8 mouse cellular contexts compared by ENCODE assay signal in genomic region chr15:99456338-99456962, GRCm38 (mm10). TPM values are rescaled to one million over a fixed set of nuclear protein-coding genes. Genes with fewer than 3 reads are reported as not detected.
A peak's percentile ranks its signal among the peaks of the same experiment; 100 is the strongest.
DNase-seq lines count a peak whose midpoint lies in the region; ATAC-seq and TF ChIP-seq lines count a peak whose summit lies in the region.

No protein-coding gene starts in this region.

- H3K9me3 ChIP-seq in neural tube, embryonic 11.5 days (ENCODE audit: control insufficient read depth, low read length), result no peaks in the 10 kb centered on the region
- H3K9me3 ChIP-seq in intestine, embryonic 15.5 days, result no peaks in the 10 kb centered on the region
- H3K9me3 ChIP-seq in midbrain, embryonic 15.5 days, result no peaks in the 10 kb centered on the region

- DNase-seq in neural tube, embryonic 11.5 days (ENCODE audit: low spot score), result no peak
- DNase-seq in neural tube, embryonic 10.5 days (ENCODE audit: extremely low spot score, low spot score), result no peak
- DNase-seq in layer of hippocampus, postnatal 25 days (ENCODE audit: extremely low spot score in 1 of 2, low spot score in 1 of 2), result no peak
- DNase-seq in right cerebral cortex, postnatal 14 days, result no peak
- DNase-seq in adrenal gland, postnatal 14 days, result no peak

- no peak for ATAC-seq in neural tube, embryonic 11.5 days (ENCODE audit: insufficient read depth, low FRiP score, low TSS enrichment)
- no peak for ATAC-seq in intestine, embryonic 15.5 days
- no peak for ATAC-seq in midbrain, embryonic 15.5 days (replicated peaks)

- H3K27ac ChIP-seq in neural tube, embryonic 11.5 days (ENCODE audit: low read depth, low read length), result peak overlapping the region; percentile 76
- H3K27ac ChIP-seq in embryonic fibroblast, embryonic 13.5 days (ENCODE audit: insufficient read depth, low read length), result peak overlapping the region; percentile 42
- H3K27ac ChIP-seq in intestine, embryonic 15.5 days, result peak overlapping the region; percentile 93
- H3K27ac ChIP-seq in midbrain, embryonic 15.5 days, result peak overlapping the region; percentile 85

- H3K9ac ChIP-seq in neural tube, embryonic 11.5 days (ENCODE audit: low read length), result peak overlapping the region; percentile 72
- peak overlapping the region; percentile 71 for H3K9ac ChIP-seq in intestine, embryonic 15.5 days
- H3K9ac ChIP-seq in midbrain, embryonic 15.5 days, result peak overlapping the region; percentile 82

- TF ChIP-seq POLR2A in embryonic fibroblast, embryonic 13.5 days (IDR thresholded peaks at IDR 0.05; ENCODE audit: low read depth, low read length), result no peak

- no peaks in the 10 kb centered on the region for H3K27me3 ChIP-seq in neural tube, embryonic 11.5 days (ENCODE audit: control insufficient read depth, insufficient read depth, low read length)
- no peaks in the 10 kb centered on the region for H3K27me3 ChIP-seq in intestine, embryonic 15.5 days (replicated peaks)
- no peaks in the 10 kb centered on the region for H3K27me3 ChIP-seq in midbrain, embryonic 15.5 days (replicated peaks)

- peak overlapping the region; percentile 78 for H3K4me2 ChIP-seq in neural tube, embryonic 11.5 days (ENCODE audit: low read depth)
- peak overlapping the region; percentile 93 for H3K4me2 ChIP-seq in intestine, embryonic 15.5 days (replicated peaks)
- peak overlapping the region; percentile 89 for H3K4me2 ChIP-seq in midbrain, embryonic 15.5 days

- TF ChIP-seq CTCF in embryonic fibroblast, embryonic 13.5 days (IDR thresholded peaks at IDR 0.05; ENCODE audit: borderline replicate concordance, insufficient read depth, low read length), result no peak

- H3K4me3 ChIP-seq in neural tube, embryonic 11.5 days (ENCODE audit: low read depth, low read length), result peak overlapping the region; percentile 88
- H3K4me3 ChIP-seq in embryonic fibroblast, embryonic 13.5 days (ENCODE audit: insufficient read depth, low read length), result peak overlapping the region; percentile 81
- peak overlapping the region; percentile 87 for H3K4me3 ChIP-seq in intestine, embryonic 15.5 days (replicated peaks)
- H3K4me3 ChIP-seq in midbrain, embryonic 15.5 days, result peak overlapping the region; percentile 78

- H3K36me3 ChIP-seq in neural tube, embryonic 11.5 days (ENCODE audit: control insufficient read depth, insufficient read depth, low read length), result peaks cover 2% of the 10 kb centered on the region; the same call in 1 of the 2 replicates
- no peaks in the 10 kb centered on the region for H3K36me3 ChIP-seq in intestine, embryonic 15.5 days
- H3K36me3 ChIP-seq in midbrain, embryonic 15.5 days (replicated peaks), result no peaks in the 10 kb centered on the region

- WGBS in neural tube, embryonic 11.5 days, result 19% methylated on average over 7 of the region's 7 CpGs
- WGBS in intestine, embryonic 15.5 days, result 31% methylated on average over 7 of the region's 7 CpGs
- 8% methylated on average over 7 of the region's 7 CpGs for WGBS in midbrain, embryonic 15.5 days

- peaks cover 17% of the 10 kb centered on the region for H3K4me1 ChIP-seq in neural tube, embryonic 11.5 days (ENCODE audit: control insufficient read depth, insufficient read depth, low read length)
- H3K4me1 ChIP-seq in embryonic fibroblast, embryonic 13.5 days (ENCODE audit: control insufficient read depth, insufficient read depth, low read length), result no peaks in the 10 kb centered on the region
- peaks cover 36% of the 10 kb centered on the region for H3K4me1 ChIP-seq in intestine, embryonic 15.5 days (replicated peaks)
- H3K4me1 ChIP-seq in midbrain, embryonic 15.5 days, result peaks cover 36% of the 10 kb centered on the region

RNA-seq across cellular contexts. Expression of gene Nckap5l, which starts 1.1 kb away (rescaled TPM):
- polyA plus RNA-seq in neural tube, embryonic 11.5 days (2014; fragmentation: Nextera tagmentation; extraction: Ambion mirVana), result 14.9 TPM in 2 replicates
- polyA plus RNA-seq in embryonic fibroblast, embryonic 13.5 days (2011; ENCODE audit: insufficient read length, low read depth, missing spikeins), result 11.6 and 18.6 TPM in 2 replicates
- polyA plus RNA-seq in intestine, embryonic 15.5 days (2015; fragmentation: Nextera tagmentation; extraction: Ambion mirVana), result 4.7 and 5.9 TPM in 2 replicates
- polyA plus RNA-seq in midbrain, embryonic 15.5 days (2015; fragmentation: Nextera tagmentation; extraction: Ambion mirVana), result 13.4 and 15.6 TPM in 2 replicates
- 10 to 100 TPM; 18.4 to 26.0 TPM for total RNA-seq in layer of hippocampus, postnatal 25 days (2021)
- total RNA-seq in adrenal gland, postnatal 14 days (2021), result 25.6 and 29.0 TPM in 2 replicates

RNA-seq across cellular contexts. Expression of gene Bcdin3d, which starts 18.1 kb away (rescaled TPM):
- polyA plus RNA-seq in neural tube, embryonic 11.5 days (2014; fragmentation: Nextera tagmentation; extraction: Ambion mirVana), result 17.6 and 18.1 TPM in 2 replicates
- 3.5 and 5.8 TPM in 2 replicates for polyA plus RNA-seq in embryonic fibroblast, embryonic 13.5 days (2011; ENCODE audit: insufficient read length, low read depth, missing spikeins)
- 13.2 and 15.6 TPM in 2 replicates for polyA plus RNA-seq in intestine, embryonic 15.5 days (2015; fragmentation: Nextera tagmentation; extraction: Ambion mirVana)
- polyA plus RNA-seq in midbrain, embryonic 15.5 days (2015; fragmentation: Nextera tagmentation; extraction: Ambion mirVana), result 21.5 and 23.0 TPM in 2 replicates
- 1 to 10 TPM; 5.0 to 5.3 TPM for total RNA-seq in layer of hippocampus, postnatal 25 days (2021)
- total RNA-seq in adrenal gland, postnatal 14 days (2021), result 3.9 and 6.8 TPM in 2 replicates

Comparison
In these comparisons a context has a peak if more than half of its experiments do, and no peak if none do; other contexts are left out.
1. H3K27ac ChIP-seq: peak in every context shown above with its lines; median percentile 93 in intestine, embryonic 15.5 days; 85 in midbrain, embryonic 15.5 days; 76 in neural tube, embryonic 11.5 days; 42 in embryonic fibroblast, embryonic 13.5 days.